Mouse (Mus musculus) lung, embryonic 15.5 days (tissue): ENCODE data around the gene Syngr2. TPM values are rescaled to one million over a fixed set of nuclear protein-coding genes. Genes with fewer than 3 reads are reported as not detected.
"Not testable (repeated sequence)": the region's sequence is repeated elsewhere in the genome, so short reads cannot be mapped to it uniquely, and the experiment has no call there.

Experiments used
- ATAC-seq: fragments of 200-750 bp; cut with Nextera tagmentation; 2 replicates; pipeline ENCODE4 v1.8.0; 2017; ENCODE audit warnings: moderate number of reproducible peaks, borderline replicate concordance; ENCODE audit not compliant: low FRiP score, low TSS enrichment; ENCODE audit errors: extremely low read depth
- H3K27ac ChIP-seq: fragments of 300-500 bp; sonication (generic); 2 replicates; pipeline ENCODE4 v1.5.1; 2015; ENCODE audit warnings: moderate library complexity, mild to moderate bottlenecking, inconsistent platforms
- H3K27me3 ChIP-seq: fragments of 300-500 bp; sonication (generic); 2 replicates; pipeline ENCODE4 v1.6.1; 2015; ENCODE audit warnings: inconsistent platforms
- H3K36me3 ChIP-seq: fragments of 300-500 bp; sonication (generic); 2 replicates; pipeline ENCODE4 v1.6.1; 2015; ENCODE audit warnings: inconsistent platforms
- H3K4me1 ChIP-seq: fragments of 300-500 bp; sonication (generic); 2 replicates; pipeline ENCODE4 v1.6.1; 2015; ENCODE audit warnings: inconsistent platforms
- H3K4me2 ChIP-seq: fragments of 300-500 bp; sonication (generic); 2 replicates; pipeline ENCODE4 v1.6.1; 2015; ENCODE audit warnings: inconsistent platforms, mild to moderate bottlenecking, moderate library complexity
- H3K4me3 ChIP-seq: fragments of 300-500 bp; sonication (generic); 2 replicates; pipeline ENCODE4 v1.5.1; 2015; ENCODE audit warnings: mild to moderate bottlenecking, inconsistent platforms
- H3K9ac ChIP-seq: fragments of 300-500 bp; sonication (generic); 2 replicates; pipeline ENCODE4 v1.6.1; 2015; ENCODE audit warnings: inconsistent platforms
- H3K9me3 ChIP-seq: fragments of 300-500 bp; sonication (generic); 2 replicates; pipeline ENCODE4 v1.6.1; 2016; ENCODE audit warnings: inconsistent platforms
- WGBS: fragments of 180-500 bp; shearing (Covaris S2); methylation state at CpG from one replicate; pipeline ENCODE4 v1.1.7; 2015; 5-methylcytosine and 5-hydroxymethylcytosine counted together
- polyA plus RNA-seq: library from polyadenylated mRNA; unstranded; fragments of >200 nt; fragmentation: Nextera tagmentation; extraction: Ambion mirVana; gene quantifications from 2 replicates; pipeline ENCODE4 v1.2.1, GENCODE M21; 2015

The Syngr2 gene
- polyA plus RNA-seq, 1 experiment from 2014 or later: 73.7 TPM

DNA sequence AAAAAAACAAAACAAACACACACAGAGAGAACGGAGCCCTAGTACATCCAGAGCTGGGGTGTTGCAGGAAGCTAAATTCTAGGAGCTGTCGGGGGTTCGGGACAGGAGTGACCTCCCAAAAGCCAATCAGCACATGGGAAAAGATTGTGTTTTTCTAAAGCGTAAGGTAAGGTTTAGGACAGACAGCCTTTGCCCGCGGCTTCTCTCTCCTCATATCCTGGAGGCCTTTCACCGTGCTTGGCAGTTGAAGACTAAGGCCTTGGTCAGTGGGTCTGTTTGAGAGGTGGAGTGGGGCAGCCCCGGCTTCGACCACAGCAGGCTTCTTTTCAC is 26.8 kb upstream of the Syngr2 start:
- Histone ChIP-seq H3K27me3 (no peaks in the 10 kb centered on the region), H3K9me3 (no peaks in the 10 kb centered on the region), H3K9ac (peak overlapping the region; percentile 32; the same call in 1 of the 2 replicates), H3K4me1 (peaks cover 51% of the 10 kb centered on the region), H3K36me3 (no peaks in the 10 kb centered on the region), H3K27ac (peak overlapping the region; percentile 88), H3K4me2 (peak overlapping the region; percentile 98), H3K4me3 (peak overlapping the region; percentile 54)
- no peak for ATAC-seq
- 40% methylated on average over 9 of the region's 9 CpGs for WGBS

DNA sequence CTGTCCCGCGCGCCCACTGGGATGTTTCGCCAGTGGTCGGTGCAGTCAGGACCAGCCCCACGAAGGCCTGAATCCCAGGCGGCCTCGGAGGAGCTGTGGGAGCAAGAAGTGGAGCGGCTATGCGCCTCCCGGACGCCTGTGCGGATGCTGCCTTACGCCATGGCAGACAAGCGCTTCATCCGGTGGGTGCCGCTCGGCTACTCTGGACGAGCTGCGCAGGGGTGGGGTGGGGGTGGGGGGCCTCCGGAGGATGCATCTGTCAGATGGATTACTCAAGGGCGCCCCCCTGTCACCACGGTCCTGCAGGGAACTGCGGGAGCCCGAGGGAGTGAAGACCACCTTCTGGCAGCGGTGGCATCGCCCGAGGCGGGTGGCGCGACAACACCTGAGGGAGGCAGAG is 26.4 kb upstream of the Syngr2 start:
- ATAC-seq: 0 out of 2 replicates have a peak, but pooled peaks have one; percentile 17
- peak overlapping the region; percentile 88 for H3K27ac ChIP-seq

DNA sequence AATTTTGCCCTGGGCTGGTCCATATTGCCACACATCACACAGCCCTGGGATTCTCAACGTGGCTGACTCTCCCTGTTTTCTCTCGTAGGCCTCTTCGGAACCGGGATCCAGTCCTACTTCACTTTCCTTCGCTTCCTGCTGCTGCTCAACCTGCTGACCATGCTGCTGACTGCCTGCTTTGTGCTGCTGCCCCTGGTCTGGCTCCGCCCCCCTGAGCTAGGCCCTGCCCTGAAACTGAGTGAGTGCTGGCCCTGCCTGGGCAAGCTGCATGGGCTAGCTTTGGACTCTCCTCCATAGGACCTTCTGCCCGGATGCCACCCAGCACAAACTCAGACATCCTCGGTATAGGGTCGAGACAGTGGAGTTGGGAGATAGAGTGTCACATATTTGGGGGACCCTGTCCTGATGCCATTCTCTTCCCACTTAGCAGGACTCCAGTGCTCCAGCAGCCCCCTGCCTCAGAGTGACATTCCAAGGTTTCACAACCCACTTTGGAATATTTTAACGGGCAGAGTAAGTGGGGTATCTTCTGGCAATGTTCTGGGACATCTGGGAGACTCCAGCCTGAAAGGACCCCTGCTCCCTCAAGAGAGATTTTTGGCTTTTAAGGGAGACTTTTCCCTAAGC is 25.7 kb upstream of the Syngr2 start:
- H3K27me3 ChIP-seq: no peaks in the 10 kb centered on the region
- peaks cover 48% of the 10 kb centered on the region for H3K4me1 ChIP-seq
- no peaks in the 10 kb centered on the region for H3K9me3 ChIP-seq
- 43% methylated on average over 10 of the region's 10 CpGs for WGBS
- ATAC-seq: no peak; the same call in 1 of the 2 replicates
- peak overlapping the region; percentile 54 for H3K4me3 ChIP-seq
- H3K9ac ChIP-seq: no peak overlapping the region; the same call in 1 of the 2 replicates
- H3K4me2 ChIP-seq: peak overlapping the region; percentile 98
- no peaks in the 10 kb centered on the region for H3K36me3 ChIP-seq
- no peak overlapping the region for H3K27ac ChIP-seq

More for the DNA sequence above, 26.4 kb upstream of the Syngr2 start:
- 4% methylated on average over 31 of the region's 31 CpGs for WGBS
- H3K9ac ChIP-seq: peak overlapping the region; percentile 32
- no peaks in the 10 kb centered on the region for H3K27me3 ChIP-seq
- peak overlapping the region; percentile 98 for H3K4me2 ChIP-seq
- no peaks in the 10 kb centered on the region for H3K9me3 ChIP-seq
- H3K4me3 ChIP-seq: peak overlapping the region; percentile 54
- H3K4me1 ChIP-seq: peaks cover 51% of the 10 kb centered on the region
- H3K36me3 ChIP-seq: no peaks in the 10 kb centered on the region

DNA sequence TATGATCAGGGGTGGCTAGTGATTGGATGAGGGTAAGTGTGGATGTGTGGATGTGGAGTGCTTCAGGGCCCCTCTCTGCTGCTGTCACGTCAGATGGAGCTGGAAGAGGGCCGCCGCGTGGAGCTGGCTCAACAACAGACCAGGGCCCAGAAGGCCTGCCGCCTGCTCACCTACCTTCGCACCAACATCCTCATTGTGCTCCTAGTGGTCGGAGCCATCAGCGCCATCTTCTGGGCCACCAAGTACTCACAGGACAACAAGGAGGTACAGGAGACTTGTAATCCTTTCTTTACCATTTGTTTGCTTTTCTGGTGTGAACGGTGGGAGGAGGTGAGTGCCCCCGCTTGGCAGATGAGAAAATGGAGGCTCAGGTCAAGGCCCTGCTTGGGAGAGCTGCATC is 23.2 kb upstream of the Syngr2 start:
- no peak overlapping the region for H3K4me2 ChIP-seq
- H3K9ac ChIP-seq: no peak overlapping the region
- WGBS: 17% methylated on average over 10 of the region's 10 CpGs
- H3K4me1 ChIP-seq: peaks cover 30% of the 10 kb centered on the region
- H3K27me3 ChIP-seq: no peaks in the 10 kb centered on the region
- H3K27ac ChIP-seq: no peak overlapping the region
- H3K9me3 ChIP-seq: no peaks in the 10 kb centered on the region
- ATAC-seq: no peak
- no peaks in the 10 kb centered on the region for H3K36me3 ChIP-seq
- H3K4me3 ChIP-seq: no peak overlapping the region

DNA sequence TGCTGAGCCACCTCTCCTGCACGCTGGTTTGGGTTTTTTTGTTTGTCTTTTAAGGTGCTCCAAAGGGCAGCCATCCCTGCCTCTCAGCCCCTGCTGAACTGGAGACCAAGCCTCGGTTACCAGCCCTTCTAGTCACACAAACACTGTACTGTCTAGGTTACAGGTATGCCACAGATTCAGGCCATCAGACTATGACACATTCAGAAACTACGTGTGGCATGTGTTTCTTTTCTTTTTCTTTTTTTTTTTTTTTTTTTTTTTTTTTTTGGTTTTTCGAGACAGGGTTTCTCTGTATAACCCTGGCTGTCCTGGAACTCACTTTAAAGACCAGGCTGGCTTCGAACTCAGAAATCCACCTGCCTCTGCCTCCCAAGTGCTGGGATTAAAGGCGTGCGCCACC is 21.0 kb upstream of the Syngr2 start:
- H3K27ac ChIP-seq, H3K9ac ChIP-seq, ATAC-seq, H3K9me3 ChIP-seq, H3K27me3 ChIP-seq, H3K36me3 ChIP-seq, H3K4me3 ChIP-seq, H3K4me2 ChIP-seq: not testable (repeated sequence)
- WGBS: 72% methylated on average over 7 of the region's 7 CpGs
- H3K4me1 ChIP-seq: peaks cover 22% of the 10 kb centered on the region

DNA sequence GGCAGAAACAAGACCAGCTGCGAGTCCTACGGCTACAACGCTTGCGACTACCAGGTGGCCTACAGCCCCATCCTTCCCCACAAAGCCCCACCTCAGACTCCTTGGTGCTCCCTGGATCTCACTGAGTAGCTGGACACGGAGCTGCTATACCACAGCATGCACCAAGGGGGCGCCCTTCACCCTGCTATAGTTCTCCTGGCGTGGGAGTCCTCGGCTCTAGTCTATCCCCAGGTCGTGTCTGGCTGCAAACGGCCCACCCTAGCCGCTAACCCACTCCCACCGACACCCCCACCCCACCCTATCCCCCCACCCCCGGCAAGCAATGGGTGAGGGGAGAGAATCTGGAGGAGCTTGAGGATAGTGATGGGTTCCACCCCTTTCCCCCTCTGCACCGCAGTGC is 19.2 kb upstream of the Syngr2 start:
- peak; percentile 24; the same call in 1 of the 2 replicates for ATAC-seq
- 6% methylated on average over 14 of the region's 14 CpGs for WGBS

DNA sequence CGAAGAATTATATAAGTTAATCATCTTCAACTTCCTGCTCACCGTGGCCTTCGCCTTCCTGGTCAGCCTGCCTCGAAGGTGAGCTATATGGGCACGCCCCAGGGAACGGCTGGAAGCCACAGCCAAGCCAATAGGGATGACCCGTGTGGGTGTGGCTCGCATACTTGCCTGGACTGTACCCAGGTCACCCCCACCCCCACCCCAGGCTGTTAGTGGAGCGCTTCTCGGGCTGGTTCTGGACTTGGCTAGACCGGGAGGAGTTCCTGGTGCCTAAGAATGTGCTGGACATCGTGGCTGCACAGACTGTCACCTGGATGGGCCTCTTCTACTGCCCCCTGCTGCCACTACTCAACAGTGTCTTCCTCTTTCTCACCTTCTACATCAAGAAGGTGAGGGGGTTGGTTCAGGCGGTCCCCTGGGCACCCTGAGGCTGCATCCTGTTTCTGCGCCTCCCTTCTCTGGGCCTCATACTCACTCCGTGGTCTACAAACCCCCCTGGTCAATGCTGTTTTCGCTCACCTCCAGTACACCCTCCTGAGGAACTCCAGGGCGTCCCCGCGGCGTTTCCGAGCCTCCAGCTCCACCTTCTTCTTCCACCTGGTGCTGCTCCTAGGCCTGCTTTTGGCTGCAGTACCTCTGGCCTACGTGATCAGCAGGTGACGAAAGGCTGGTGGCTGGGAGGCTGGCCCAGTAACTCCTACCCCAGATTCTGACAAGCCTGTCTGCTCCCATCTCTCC is 18.6 kb upstream of the Syngr2 start:
- ATAC-seq: peak; percentile 10; the same call in 1 of the 2 replicates
- Histone ChIP-seq H3K27me3 (no peaks in the 10 kb centered on the region), H3K4me3 (peak overlapping the region; percentile 10; the same call in 1 of the 2 replicates)

More for the DNA sequence above, 19.2 kb upstream of the Syngr2 start:
- Histone ChIP-seq H3K27ac (no peak overlapping the region), H3K9me3 (no peaks in the 10 kb centered on the region), H3K4me2 (peak overlapping the region; percentile 50), H3K27me3 (no peaks in the 10 kb centered on the region), H3K9ac (no peak overlapping the region), H3K4me3 (peak overlapping the region; percentile 10; the same call in 1 of the 2 replicates), H3K36me3 (no peaks in the 10 kb centered on the region), H3K4me1 (peaks cover 20% of the 10 kb centered on the region)

DNA sequence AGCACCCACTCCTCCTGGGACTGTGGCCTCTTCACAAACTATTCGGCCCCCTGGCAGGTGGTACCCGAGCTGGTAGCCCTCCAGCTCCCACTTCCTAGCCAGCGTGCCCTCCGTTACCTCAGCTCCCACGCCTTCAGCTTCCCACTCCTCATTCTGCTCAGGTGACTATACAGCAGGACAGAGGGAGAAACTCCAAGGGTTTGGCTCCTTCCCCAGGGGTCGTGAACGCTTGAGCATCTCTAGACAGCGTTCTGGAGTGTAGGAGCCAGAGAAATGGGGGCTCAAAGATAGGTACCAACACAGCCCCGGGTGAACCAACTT is 18.1 kb upstream of the Syngr2 start:
- no peak overlapping the region for H3K9ac ChIP-seq
- no peaks in the 10 kb centered on the region for H3K36me3 ChIP-seq
- no peaks in the 10 kb centered on the region for H3K27me3 ChIP-seq
- H3K4me2 ChIP-seq: no peak overlapping the region
- no peak overlapping the region for H3K4me3 ChIP-seq
- no peak overlapping the region for H3K27ac ChIP-seq
- H3K9me3 ChIP-seq: no peaks in the 10 kb centered on the region
- WGBS: 83% methylated on average over 9 of the region's 9 CpGs
- peaks cover 20% of the 10 kb centered on the region for H3K4me1 ChIP-seq
- ATAC-seq: no peak

More for the DNA sequence above, 18.6 kb upstream of the Syngr2 start:
- WGBS: 29% methylated on average over 23 of the region's 23 CpGs
- Histone ChIP-seq H3K4me1 (peaks cover 20% of the 10 kb centered on the region), H3K36me3 (no peaks in the 10 kb centered on the region), H3K9ac (no peak overlapping the region), H3K4me2 (peak overlapping the region; percentile 50), H3K9me3 (no peaks in the 10 kb centered on the region), H3K27ac (no peak overlapping the region)

DNA sequence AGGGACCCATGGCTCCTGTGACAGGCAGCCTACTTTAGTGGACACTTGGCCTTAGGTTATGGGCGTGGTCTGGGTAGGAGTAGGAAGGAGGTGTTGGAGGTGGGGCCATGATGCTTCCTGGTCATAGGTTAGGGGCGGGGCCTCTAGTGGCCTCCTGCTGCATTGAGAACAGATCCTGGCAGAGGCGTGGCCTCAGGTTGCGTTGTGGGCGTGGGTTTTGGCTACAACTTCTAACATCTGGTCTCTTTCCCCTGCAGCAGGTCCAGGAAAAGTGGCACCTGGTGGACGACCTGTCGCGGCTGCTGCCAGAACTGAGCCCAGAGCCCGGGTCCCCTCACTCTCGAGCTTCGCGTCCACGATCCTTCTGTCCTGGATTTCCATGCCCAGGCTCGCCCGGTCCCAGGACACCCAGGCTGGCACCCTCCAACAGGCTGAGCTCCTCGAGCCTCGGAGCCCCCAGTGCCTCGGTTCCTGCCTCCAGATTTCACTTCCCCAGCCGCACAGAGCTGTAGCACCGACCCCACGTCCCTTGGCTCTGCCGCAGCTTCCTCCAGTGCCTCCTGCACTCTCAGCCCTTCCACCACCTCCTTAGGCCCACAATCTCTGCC is 17.1 kb upstream of the Syngr2 start:
- no peaks in the 10 kb centered on the region for H3K36me3 ChIP-seq
- H3K27ac ChIP-seq: no peak overlapping the region
- peak overlapping the region; percentile 57 for H3K4me2 ChIP-seq
- 7% methylated on average over 22 of the region's 22 CpGs for WGBS
- H3K9me3 ChIP-seq: no peaks in the 10 kb centered on the region
- H3K27me3 ChIP-seq: no peaks in the 10 kb centered on the region
- peak overlapping the region; percentile 24 for H3K4me3 ChIP-seq
- peak overlapping the region; percentile 24; the same call in 1 of the 2 replicates for H3K9ac ChIP-seq
- peak; percentile 71 for ATAC-seq
- H3K4me1 ChIP-seq: peaks cover 20% of the 10 kb centered on the region

DNA sequence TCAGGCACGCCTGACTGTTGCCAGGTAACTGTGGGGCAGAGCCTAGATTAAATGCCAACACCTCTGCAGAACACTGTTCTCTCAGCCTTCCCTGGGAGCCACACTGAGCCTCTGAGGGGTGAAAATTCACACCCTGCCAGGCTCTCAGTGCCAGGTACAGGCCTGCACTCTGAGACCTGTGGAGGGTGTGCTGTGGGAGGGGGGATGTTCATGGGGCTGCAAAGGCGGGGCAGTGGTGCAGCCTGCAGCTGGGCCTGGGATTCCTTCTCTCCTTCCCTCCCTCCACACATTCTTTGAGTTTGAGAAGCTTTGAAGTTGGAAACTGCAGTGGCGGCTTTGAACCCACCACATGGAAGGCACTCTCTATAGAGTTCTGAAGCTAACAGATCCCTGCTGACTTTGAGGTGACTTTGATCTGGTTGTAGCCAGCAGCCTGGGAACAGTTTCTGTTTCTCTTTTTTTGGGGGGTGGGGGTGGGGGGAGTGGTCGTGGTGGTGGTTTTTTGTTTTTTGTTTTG is 15.4 kb upstream of the Syngr2 start:
- Histone ChIP-seq H3K4me3 (no peak overlapping the region), H3K4me2 (no peak overlapping the region), H3K27ac (no peak overlapping the region), H3K9ac (no peak overlapping the region), H3K27me3 (no peaks in the 10 kb centered on the region), H3K36me3 (no peaks in the 10 kb centered on the region), H3K4me1 (peaks cover 28% of the 10 kb centered on the region), H3K9me3 (no peaks in the 10 kb centered on the region)
- WGBS: 45% methylated on average over 4 of the region's 4 CpGs
- ATAC-seq: no peak

DNA sequence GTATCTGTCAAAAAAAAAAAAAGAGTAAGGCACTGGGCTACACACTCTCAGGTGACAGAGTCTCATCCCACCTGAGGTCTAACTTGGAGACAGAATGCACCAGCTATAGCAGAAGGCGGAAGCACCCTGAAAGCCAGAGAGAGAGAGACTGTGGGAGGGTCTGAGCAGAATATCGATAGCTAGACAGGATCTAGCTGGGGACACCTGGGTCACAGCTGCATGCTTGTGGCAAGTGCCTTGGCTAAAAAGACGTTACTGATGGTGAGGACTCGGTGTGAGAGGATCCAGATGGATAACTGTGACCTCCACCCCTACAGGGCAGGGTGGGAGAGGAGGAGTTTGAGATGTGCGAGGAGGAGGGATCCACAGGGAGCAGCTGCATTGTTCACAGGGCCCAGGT is 12.5 kb upstream of the Syngr2 start:
- WGBS: 34% methylated on average over 5 of the region's 5 CpGs
- Histone ChIP-seq H3K27me3 (no peaks in the 10 kb centered on the region), H3K4me3 (no peak overlapping the region), H3K4me2 (no peak overlapping the region), H3K4me1 (peaks cover 19% of the 10 kb centered on the region), H3K9me3 (no peaks in the 10 kb centered on the region), H3K36me3 (no peaks in the 10 kb centered on the region), H3K27ac (no peak overlapping the region), H3K9ac (no peak overlapping the region)
- no peak for ATAC-seq
